Mouse (Mus musculus) kidney, adult 2 months (tissue): Measurements from ENCODE around the gene Csad. TPM values are rescaled to one million over a fixed set of nuclear protein-coding genes. Genes with fewer than 3 reads are reported as not detected.

Experiments used
- DNase-seq: peaks from one replicate; pipeline ENCODE4 v3.0.0; 2021
- H3K27ac ChIP-seq: fragments of 200-500 bp; 2 replicates; pipeline ENCODE4 v1.5.1; 2012; ENCODE audit warnings: low read depth, low read length, control low read depth, inconsistent platforms; ENCODE audit not compliant: insufficient read depth
- H3K27me3 ChIP-seq: fragments of 200-500 bp; replicated peaks from 2 replicates; pipeline ENCODE4 v1.6.1; 2012; ENCODE audit warnings: mild to moderate bottlenecking, moderate library complexity, low read length, inconsistent platforms; ENCODE audit not compliant: control insufficient read depth, insufficient read depth
- H3K36me3 ChIP-seq: fragments of 200-500 bp; 2 replicates; pipeline ENCODE4 v1.6.1; 2012; ENCODE audit warnings: mild to moderate bottlenecking, moderate library complexity, low read length, inconsistent platforms; ENCODE audit not compliant: control insufficient read depth, insufficient read depth
- H3K4me1 ChIP-seq: fragments of 200-500 bp; 2 replicates; pipeline ENCODE4 v1.6.1; 2011; ENCODE audit warnings: low read length; ENCODE audit not compliant: control insufficient read depth, insufficient read depth
- H3K4me3 ChIP-seq: fragments of 200-500 bp; 2 replicates; pipeline ENCODE4 v1.5.1; 2011; ENCODE audit warnings: mild to moderate bottlenecking, low read depth, low read length, control low read depth; ENCODE audit not compliant: insufficient read depth
- CTCF ChIP-seq: fragments of 200-500 bp; conservative IDR thresholded peaks from 2 replicates; pipeline ENCODE4 v1.5.1; 2011; ENCODE audit warnings: low read depth, mild to moderate bottlenecking, control low read depth, low read length, moderate library complexity, mixed read lengths; ENCODE audit not compliant: insufficient read depth, insufficient read length
- POLR2A ChIP-seq: fragments of 200-500 bp; IDR thresholded peaks from one replicate; pipeline ENCODE4 v1.6.1; 2011; ENCODE audit warnings: low read depth, low read length, control low read depth
- WGBS: fragments of 180-500 bp; shearing (Covaris S2); methylation state at CpG from one replicate; pipeline ENCODE4 v1.1.7; 2018; 5-methylcytosine and 5-hydroxymethylcytosine counted together
- polyA plus RNA-seq: library from polyadenylated mRNA; depleted of rRNA; stranded (reverse); fragments of >200 nt; gene quantifications from 2 replicates; pipeline ENCODE4 v1.2.3, GENCODE M21; 2012

Gene Csad
- polyA plus RNA-seq, 1 experiment = 216 TPM

GRCm38 (mm10) chr15:102210816-102211215, 6.3 kb upstream of the Csad start:
- H3K4me1 ChIP-seq = peaks cover 14% of the 10 kb centered on the region; the same call in 1 of the 2 replicates
- TF ChIP-seq CTCF (no peak), POLR2A (no peak)
- no peak overlapping the region for H3K4me3 ChIP-seq
- H3K27ac ChIP-seq = no peak overlapping the region
- DNase-seq = no peak
- no peaks in the 10 kb centered on the region for H3K27me3 ChIP-seq
- peaks cover 12% of the 10 kb centered on the region for H3K36me3 ChIP-seq
- 65% methylated on average over 4 of the region's 4 CpGs for WGBS

DNA sequence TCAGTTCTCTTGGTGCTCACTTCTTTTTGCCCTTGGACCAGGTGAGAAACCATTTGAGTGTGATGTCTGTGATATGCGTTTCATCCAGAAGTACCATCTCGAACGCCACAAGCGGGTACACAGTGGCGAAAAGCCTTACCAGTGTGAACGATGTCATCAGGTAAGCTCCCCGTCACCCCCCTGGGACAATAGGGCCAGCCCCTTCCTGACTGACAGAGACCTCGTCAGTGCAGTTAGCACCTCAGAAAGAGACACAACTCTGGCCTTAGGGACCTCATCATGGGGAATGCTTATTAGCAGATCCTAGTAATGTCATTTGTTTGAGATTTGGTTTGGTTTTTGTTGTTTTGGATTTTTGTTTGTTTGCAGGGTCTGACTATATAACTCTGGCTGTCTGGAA, 4.6 kb upstream of the Csad start:
- no peak for DNase-seq
- H3K4me1 ChIP-seq = peaks cover 28% of the 10 kb centered on the region
- no peak overlapping the region for H3K27ac ChIP-seq
- peaks cover 12% of the 10 kb centered on the region for H3K36me3 ChIP-seq
- 85% methylated on average over 8 of the region's 8 CpGs for WGBS
- H3K4me3 ChIP-seq = no peak overlapping the region
- H3K27me3 ChIP-seq = no peaks in the 10 kb centered on the region
- TF ChIP-seq POLR2A = no peak
- TF ChIP-seq CTCF = no peak

- no peaks in the 10 kb centered on the region for H3K27me3 ChIP-seq
- 52% methylated on average over 9 of the region's 9 CpGs for WGBS
- no peak overlapping the region for H3K27ac ChIP-seq
- no peak for DNase-seq
- H3K36me3 ChIP-seq = peaks cover 12% of the 10 kb centered on the region
- H3K4me3 ChIP-seq = no peak overlapping the region
- peaks cover 28% of the 10 kb centered on the region for H3K4me1 ChIP-seq
- TF ChIP-seq POLR2A = no peak
- TF ChIP-seq CTCF = no peak
These were observed 3.6 kb upstream of the Csad start for GRCm38 (mm10) chr15:102208092-102208561.

- WGBS = 34% methylated on average over 3 of the region's 3 CpGs
- TF ChIP-seq POLR2A = no peak
- TF ChIP-seq CTCF = no peak
- H3K36me3 ChIP-seq = peaks cover 9% of the 10 kb centered on the region
- no peak overlapping the region for H3K27ac ChIP-seq
- H3K4me3 ChIP-seq = no peak overlapping the region
- H3K4me1 ChIP-seq = peaks cover 28% of the 10 kb centered on the region
- H3K27me3 ChIP-seq = no peaks in the 10 kb centered on the region
- DNase-seq = peak; percentile 63
These were observed 2.8 kb upstream of the Csad start for GRCm38 (mm10) chr15:102207351-102207750.

GRCm38 (mm10) chr15:102205779-102206178, 1.3 kb upstream of the Csad start:
- Histone ChIP-seq H3K36me3 (peaks cover 6% of the 10 kb centered on the region), H3K4me3 (no peak overlapping the region), H3K4me1 (peaks cover 28% of the 10 kb centered on the region), H3K27ac (no peak overlapping the region), H3K27me3 (no peaks in the 10 kb centered on the region)
- TF ChIP-seq CTCF = no peak
- no peak for TF ChIP-seq POLR2A
- DNase-seq = no peak
- 30% methylated on average over 8 of the region's 8 CpGs for WGBS

- peak; percentile 81 for DNase-seq
- H3K27ac ChIP-seq = peak overlapping the region; percentile 87
- under 1% methylated on average over 47 of the region's 72 CpGs for WGBS
These were observed 616 bp downstream of the Csad start for GRCm38 (mm10) chr15:102203835-102204381.

DNA sequence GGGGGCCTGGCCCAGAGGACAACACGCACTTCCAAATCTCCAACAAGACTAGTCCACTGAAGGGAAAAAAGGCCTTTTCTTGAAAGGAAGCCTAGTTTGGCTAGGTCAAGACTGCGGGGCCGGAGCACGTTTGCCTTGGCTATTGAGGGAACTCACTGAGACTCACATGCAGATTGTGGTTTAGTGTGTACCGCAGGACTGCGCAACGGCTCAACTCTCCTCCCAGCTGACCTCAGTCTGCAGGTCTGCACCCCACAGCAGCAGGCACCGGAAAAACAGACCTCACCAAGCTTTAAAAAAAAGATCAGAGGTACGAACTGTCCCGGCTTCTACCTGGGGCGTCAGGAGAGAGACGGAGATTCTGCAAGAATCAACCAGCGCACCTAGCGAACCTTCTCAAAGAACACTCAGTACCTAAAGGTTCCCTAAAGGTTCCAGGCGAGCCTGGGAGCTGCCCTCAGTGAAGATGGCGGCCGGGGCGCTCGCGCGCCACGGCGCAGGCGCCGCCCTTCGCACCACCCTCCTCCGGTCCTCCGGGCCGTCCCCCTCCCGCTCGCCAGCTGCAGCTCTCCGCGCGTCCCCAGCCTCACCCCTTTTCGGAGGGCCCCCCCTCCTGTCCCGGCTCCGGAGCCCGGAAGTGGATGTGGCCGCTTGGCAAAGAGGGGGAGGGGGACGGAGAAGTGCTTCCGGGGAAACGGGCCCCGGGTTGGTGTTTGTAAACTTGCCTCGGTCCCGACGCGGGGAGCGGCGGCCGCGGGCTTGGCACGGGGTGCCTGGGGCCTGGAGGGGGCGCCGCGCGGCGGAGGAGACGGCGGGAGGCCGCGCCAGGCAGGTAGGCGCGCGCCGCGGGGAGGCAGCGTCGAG, 1.3 kb downstream of the Csad start, which contains the start of gene Zfp740:
Gene Zfp740 (plus strand): TSS at position 279 of the 864 bp plus-strand sequence.
- H3K4me1 ChIP-seq = peaks cover 28% of the 10 kb centered on the region
- no peaks in the 10 kb centered on the region for H3K27me3 ChIP-seq
- no peak for TF ChIP-seq POLR2A
- TF ChIP-seq CTCF = no peak
- DNase-seq = peak; percentile 98
- WGBS = 1% methylated on average over 68 of the region's 68 CpGs
- H3K36me3 ChIP-seq = peaks cover 2% of the 10 kb centered on the region
- peak within 1 kb of the TSS; percentile 96 for H3K27ac ChIP-seq
- H3K4me3 ChIP-seq = peak within 1 kb of the TSS; percentile 71

More at GRCm38 (mm10) chr15:102203835-102204381, 616 bp downstream of the Csad start:
- TF ChIP-seq POLR2A (no peak), CTCF (no peak)
- Histone ChIP-seq H3K4me3 (peak overlapping the region; percentile 71), H3K36me3 (peaks cover 5% of the 10 kb centered on the region), H3K4me1 (peaks cover 28% of the 10 kb centered on the region), H3K27me3 (no peaks in the 10 kb centered on the region)
